Mouse (Mus musculus) olfactory bulb, adult 2 months (tissue): ENCODE results near the gene Fam189b. TPM values are rescaled to one million over a fixed set of nuclear protein-coding genes. Genes with fewer than 3 reads are reported as not detected.

Experiments used
- H3K27ac ChIP-seq: fragments of 200-500 bp; 2 replicates; pipeline ENCODE4 v1.5.1; 2012; ENCODE audit warnings: low read depth, low read length; ENCODE audit not compliant: insufficient read depth
- H3K4me1 ChIP-seq: fragments of 200-500 bp; 2 replicates; pipeline ENCODE4 v1.6.1; 2012; ENCODE audit warnings: low read length; ENCODE audit not compliant: control insufficient read depth, insufficient read depth
- H3K4me3 ChIP-seq: fragments of 200-500 bp; 2 replicates; pipeline ENCODE4 v1.5.1; 2012; ENCODE audit warnings: mild to moderate bottlenecking, low read depth, low read length, moderate library complexity; ENCODE audit not compliant: insufficient read depth
- CTCF ChIP-seq: fragments of 200-500 bp; IDR thresholded peaks from 2 replicates; pipeline ENCODE4 v1.5.1; 2012; ENCODE audit warnings: low read depth, mild to moderate bottlenecking, low read length, moderate library complexity; ENCODE audit not compliant: insufficient read depth
- POLR2A ChIP-seq: fragments of 200-500 bp; IDR thresholded peaks from 2 replicates; pipeline ENCODE4 v1.6.1; 2012; ENCODE audit warnings: mild to moderate bottlenecking, low read depth, low read length, moderate library complexity; ENCODE audit not compliant: insufficient read depth
- WGBS: fragments of 180-500 bp; shearing (Covaris S2); methylation state at CpG from one replicate; pipeline ENCODE4 v1.1.7; 2018; 5-methylcytosine and 5-hydroxymethylcytosine counted together
- polyA plus RNA-seq: library from polyadenylated mRNA; stranded (reverse); fragments of >200 nt; gene quantifications from 2 replicates; pipeline ENCODE4 v1.2.4, GENCODE M21; 2012; ENCODE audit warnings: low replicate concordance; ENCODE audit not compliant: missing spikeins, insufficient read depth, insufficient read length

Fam189b gene
- polyA plus RNA-seq, 1 experiment = not detected

DNA sequence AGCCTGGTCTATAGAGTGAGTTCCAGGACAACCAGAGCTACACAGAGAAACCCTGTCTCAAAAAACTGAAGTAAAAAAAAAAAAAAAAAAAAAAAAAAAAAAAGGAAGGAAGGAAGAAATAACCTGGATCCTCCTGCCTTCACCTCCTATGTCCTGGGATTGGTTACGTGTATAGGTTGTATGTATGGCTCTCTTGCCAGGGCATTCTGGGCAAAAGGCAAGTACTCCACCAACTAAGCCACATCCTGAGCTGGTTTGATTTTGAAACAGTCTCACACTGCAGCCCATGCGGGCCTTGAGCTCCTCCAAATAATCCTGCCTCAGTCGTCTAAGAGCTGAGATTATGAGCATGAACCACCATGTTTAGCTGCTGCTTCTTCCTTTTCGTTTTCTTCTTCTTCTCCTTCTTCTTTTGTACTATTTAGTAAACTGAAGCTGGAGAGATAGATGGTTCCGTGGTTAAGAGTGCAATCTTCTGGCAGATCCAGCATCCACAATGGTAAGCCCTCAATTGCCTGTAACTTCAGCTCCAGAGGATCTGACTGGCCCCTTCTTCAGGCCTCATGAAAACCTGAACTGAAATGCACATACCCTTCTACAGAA is 19.2 kb upstream of the Fam189b start:
- no peak for TF ChIP-seq CTCF
- TF ChIP-seq POLR2A = no peak
- H3K4me3 ChIP-seq = no peak overlapping the region
- H3K27ac ChIP-seq = no peak overlapping the region
- H3K4me1 ChIP-seq = peaks cover 12% of the 10 kb centered on the region; the same call in 1 of the 2 replicates
- 61% methylated on average over 5 of the region's 5 CpGs for WGBS

- WGBS = under 1% methylated on average over 79 of the region's 79 CpGs
- Histone ChIP-seq H3K4me3 (peak within 1 kb of the TSS; percentile 96), H3K4me1 (peaks cover 9% of the 10 kb centered on the region; the same call in 1 of the 2 replicates), H3K27ac (peak within 1 kb of the TSS; percentile 85)
- TF ChIP-seq CTCF (no peak), POLR2A (peak; percentile 88)
Observed at GRCm38 (mm10) chr3:89164506-89165267, 18.3 kb upstream of the Fam189b start, which contains the start of gene Clk2. Gene Clk2, plus strand, starts transcription at chr3:89164795.

GRCm38 (mm10) chr3:89165268-89165870 is 17.6 kb upstream of the Fam189b start:
- H3K27ac ChIP-seq = peak overlapping the region; percentile 9; the same call in 1 of the 2 replicates
- peaks cover 6% of the 10 kb centered on the region; the same call in 1 of the 2 replicates for H3K4me1 ChIP-seq
- WGBS = 20% methylated on average over 12 of the region's 12 CpGs
- H3K4me3 ChIP-seq = peak overlapping the region; percentile 96
- TF ChIP-seq CTCF (no peak), POLR2A (no peak)

GRCm38 (mm10) chr3:89166945-89167344 is 16.0 kb upstream of the Fam189b start:
- H3K4me1 ChIP-seq = peaks cover 6% of the 10 kb centered on the region; the same call in 1 of the 2 replicates
- H3K4me3 ChIP-seq = no peak overlapping the region
- WGBS = 90% methylated on average over 19 of the region's 19 CpGs
- TF ChIP-seq POLR2A (no peak), CTCF (no peak)
- H3K27ac ChIP-seq = no peak overlapping the region

DNA sequence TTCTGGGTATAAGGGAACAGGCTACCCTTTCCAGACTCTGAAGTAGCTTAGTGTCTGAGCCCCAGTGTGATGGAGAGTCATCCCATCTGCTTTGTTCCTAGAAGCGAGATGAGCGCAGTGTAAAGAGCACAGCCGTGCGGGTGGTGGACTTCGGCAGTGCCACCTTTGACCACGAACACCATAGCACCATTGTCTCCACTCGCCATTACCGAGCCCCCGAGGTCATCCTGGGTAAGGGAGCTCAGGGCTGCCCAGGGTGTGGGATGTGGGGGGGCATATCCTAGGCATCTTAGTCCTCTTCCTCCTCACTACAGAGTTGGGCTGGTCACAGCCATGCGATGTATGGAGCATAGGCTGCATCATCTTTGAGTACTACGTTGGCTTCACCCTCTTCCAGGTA is 8.1 kb upstream of the Fam189b start:
- H3K4me1 ChIP-seq = peaks cover 4% of the 10 kb centered on the region; the same call in 1 of the 2 replicates
- no peak overlapping the region for H3K27ac ChIP-seq
- 89% methylated on average over 11 of the region's 11 CpGs for WGBS
- H3K4me3 ChIP-seq = no peak overlapping the region
- no peak for TF ChIP-seq POLR2A
- no peak for TF ChIP-seq CTCF

DNA sequence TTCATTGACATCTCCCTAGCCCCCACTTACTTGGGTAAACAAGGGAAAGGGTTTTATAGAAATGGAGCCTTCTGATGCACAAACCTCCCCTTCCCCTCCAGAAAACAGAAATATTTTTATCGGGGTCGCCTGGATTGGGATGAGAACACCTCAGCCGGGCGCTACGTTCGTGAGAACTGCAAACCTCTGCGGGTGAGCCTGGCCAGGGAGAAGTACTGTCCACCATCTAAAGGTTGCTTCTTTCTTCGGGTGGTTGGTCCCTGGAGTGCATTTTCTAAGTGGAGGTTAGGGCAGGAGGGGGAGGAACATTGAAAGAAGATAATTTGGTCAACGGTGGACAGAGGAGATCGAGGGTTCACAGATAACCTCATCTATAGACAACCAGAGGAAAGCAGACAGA is 7.4 kb upstream of the Fam189b start:
- H3K4me1 ChIP-seq = peaks cover 4% of the 10 kb centered on the region; the same call in 1 of the 2 replicates
- H3K4me3 ChIP-seq = no peak overlapping the region
- WGBS = 91% methylated on average over 10 of the region's 10 CpGs
- no peak overlapping the region for H3K27ac ChIP-seq
- TF ChIP-seq POLR2A (no peak), CTCF (no peak)

- TF ChIP-seq POLR2A (no peak), CTCF (no peak)
- 78% methylated on average over 7 of the region's 7 CpGs for WGBS
- Histone ChIP-seq H3K4me1 (peaks cover 4% of the 10 kb centered on the region; the same call in 1 of the 2 replicates), H3K27ac (no peak overlapping the region), H3K4me3 (no peak overlapping the region)
Observed at GRCm38 (mm10) chr3:89176421-89176820, 6.5 kb upstream of the Fam189b start.

DNA sequence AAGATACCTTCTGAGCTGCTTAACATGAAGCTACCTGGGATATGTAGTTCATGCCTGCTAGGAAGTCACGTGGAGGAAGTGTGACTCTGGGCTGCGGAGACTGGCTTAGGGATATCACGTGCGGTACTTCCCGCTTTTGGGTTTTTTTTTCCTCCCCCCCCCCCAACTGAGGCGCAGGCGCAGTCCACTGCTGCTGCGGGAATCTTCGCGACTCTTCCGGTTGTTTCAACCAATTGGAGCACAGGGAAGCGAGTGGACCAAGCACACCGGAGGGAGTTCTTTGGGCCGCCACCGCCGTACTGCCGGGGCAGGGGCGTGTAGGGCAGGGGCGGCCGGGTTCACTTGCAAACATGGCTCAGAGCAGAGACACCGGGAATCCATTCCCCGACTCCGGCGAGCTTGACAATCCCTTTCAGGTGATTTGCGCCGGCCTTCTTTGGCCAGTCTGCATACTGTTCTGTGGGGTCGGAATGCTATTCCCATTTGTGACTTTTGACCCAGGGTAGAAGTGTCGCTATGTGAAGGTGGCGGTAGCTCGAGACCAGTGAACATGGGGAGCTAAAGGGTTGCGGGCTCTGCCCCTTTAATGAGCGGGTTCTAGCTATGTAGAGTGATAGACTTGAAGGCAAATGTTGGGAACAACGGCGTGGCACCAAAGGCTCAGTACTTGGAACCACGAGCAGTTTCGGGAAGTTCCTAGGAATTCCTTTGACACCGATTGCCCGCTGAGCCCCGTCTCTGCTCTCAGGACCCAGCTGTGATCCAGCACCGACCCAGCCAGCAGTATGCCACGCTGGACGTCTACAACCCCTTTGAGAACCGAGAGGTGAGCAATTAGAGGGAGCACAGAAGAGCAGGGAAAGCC is 5.5 kb upstream of the Fam189b start, which contains the start of gene Scamp3:
Gene Scamp3 (plus strand): TSS at position 232 of the 865 bp plus-strand sequence.
- Histone ChIP-seq H3K4me3 (peak within 1 kb of the TSS; percentile 56), H3K4me1 (peaks cover 4% of the 10 kb centered on the region; the same call in 1 of the 2 replicates), H3K27ac (0 out of 2 replicates have a peak within 1 kb of the TSS, but pooled peaks have one; percentile 1)
- TF ChIP-seq POLR2A (peak; percentile 59; the same call in 1 of the 2 replicates), CTCF (no peak)
- under 1% methylated on average over 43 of the region's 43 CpGs for WGBS
